Mouse (Mus musculus): ENCODE results near the gene Eed. TPM values are rescaled to one million over a fixed set of nuclear protein-coding genes. Genes with fewer than 3 reads are reported as not detected.

The Eed gene
- polyA plus RNA-seq, 1 experiment from 2014 or later, result 74.3 TPM

DNA sequence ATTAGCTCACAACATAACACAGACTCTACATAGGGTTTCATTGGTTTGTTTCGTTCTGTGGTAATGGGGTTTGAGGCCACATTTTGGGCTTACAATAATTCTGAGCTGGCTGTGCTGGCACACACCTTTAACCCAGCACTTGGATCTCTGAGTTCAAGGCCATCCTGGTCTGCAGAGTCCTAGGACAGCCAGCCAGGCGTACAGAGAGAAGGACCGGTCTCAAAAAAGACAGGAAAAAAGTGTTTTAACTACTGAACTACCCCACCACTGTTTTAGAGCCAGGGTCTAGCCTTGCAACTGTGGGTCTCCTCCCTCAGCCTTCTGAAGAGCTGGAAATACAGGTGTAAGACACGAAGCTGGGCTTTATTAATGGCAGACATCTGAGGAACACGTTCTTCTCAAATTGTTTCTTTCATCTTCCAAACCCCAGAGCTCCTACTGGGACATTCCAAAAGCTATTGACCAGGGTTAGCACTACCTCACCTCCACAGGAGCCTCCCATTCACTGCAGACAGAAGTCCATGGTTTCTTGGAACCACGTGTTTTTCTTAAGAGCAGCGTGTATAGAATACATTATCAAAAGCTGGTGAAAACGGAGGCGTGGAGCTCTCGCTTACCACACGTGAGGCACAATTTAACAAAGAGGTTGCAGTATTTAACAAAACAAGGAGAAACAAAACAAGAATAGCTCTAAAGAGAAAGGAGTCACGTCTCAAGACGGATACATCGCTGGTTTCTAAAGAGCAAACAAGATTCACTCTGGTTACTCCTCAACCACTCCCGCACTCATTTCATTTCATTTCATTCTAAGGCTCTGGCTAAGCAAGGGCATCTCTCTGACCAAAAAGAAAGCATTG is 41.1 kb downstream of the Eed start:
- no peaks in the 10 kb centered on the region for H3K4me1 ChIP-seq (replicated peaks; ENCODE audit: control insufficient read depth, insufficient read depth, low read length)
- H3K4me3 ChIP-seq (ENCODE audit: low read depth, low read length), result peak overlapping the region; percentile 71
- H3K4me2 ChIP-seq (replicated peaks; ENCODE audit: low read depth, low read length), result peak overlapping the region; percentile 60
- DNase-seq (ENCODE audit: low spot score) (peak; percentile 10), ATAC-seq (ENCODE audit: low FRiP score) (no peak)
- 49% methylated on average over 15 of the region's 15 CpGs for WGBS
- H3K36me3 ChIP-seq (ENCODE audit: control insufficient read depth, insufficient read depth, low read length), result 0 out of 2 replicates have a peak, but pooled peaks cover under 1% of the 10 kb centered on the region
- H3K27ac ChIP-seq (ENCODE audit: low read depth, low read length), result no peak overlapping the region
- no peaks in the 10 kb centered on the region for H3K27me3 ChIP-seq (ENCODE audit: control insufficient read depth, insufficient read depth, low read length)
- no peaks in the 10 kb centered on the region for H3K9me3 ChIP-seq (ENCODE audit: control insufficient read depth, low read length)
- peak overlapping the region; percentile 70; the same call in 1 of the 2 replicates for H3K9ac ChIP-seq (ENCODE audit: low read depth, low read length)

DNA sequence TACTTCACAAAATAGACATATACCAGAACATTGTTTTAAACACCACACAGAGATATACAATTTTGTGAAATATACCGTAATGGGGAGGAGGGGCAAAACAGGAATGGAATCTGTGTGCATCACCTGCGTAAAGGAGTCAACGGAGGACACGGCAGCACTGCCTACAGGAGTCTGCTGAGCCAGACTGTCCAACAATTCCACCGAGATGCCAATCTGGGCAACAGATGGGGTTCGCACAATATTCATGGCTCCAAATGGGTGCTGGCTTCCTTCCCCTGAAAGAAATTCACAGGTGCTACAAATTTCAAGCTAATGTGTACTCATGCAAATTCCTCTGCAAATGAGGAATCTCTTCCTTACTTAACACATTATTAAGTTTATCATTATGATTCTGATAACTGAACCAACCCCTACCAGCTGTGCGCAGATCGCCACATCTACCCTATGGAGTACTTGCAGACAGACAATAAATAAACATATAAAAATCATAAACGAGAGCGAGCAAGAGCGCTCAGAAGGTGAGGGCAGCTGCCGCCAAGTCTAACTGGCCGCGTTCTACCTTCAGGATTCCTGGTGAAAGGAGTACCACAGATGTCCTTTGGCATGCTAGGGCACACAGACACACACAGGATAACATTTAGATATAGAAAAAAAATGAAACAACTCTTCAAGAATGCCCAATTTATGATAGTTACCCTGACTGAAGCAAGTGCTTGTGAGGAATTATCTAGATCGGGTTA is 57.2 kb downstream of the Eed start:
- Histone ChIP-seq H3K9ac (ENCODE audit: low read depth, low read length) (no peak overlapping the region), H3K27me3 (ENCODE audit: control insufficient read depth, insufficient read depth, low read length) (no peaks in the 10 kb centered on the region), H3K27ac (ENCODE audit: low read depth, low read length) (no peak overlapping the region), H3K4me1 (replicated peaks; ENCODE audit: control insufficient read depth, insufficient read depth, low read length) (no peaks in the 10 kb centered on the region), H3K4me2 (replicated peaks; ENCODE audit: low read depth, low read length) (no peak overlapping the region), H3K4me3 (ENCODE audit: low read depth, low read length) (no peak overlapping the region), H3K9me3 (ENCODE audit: control insufficient read depth, low read length) (no peaks in the 10 kb centered on the region), H3K36me3 (ENCODE audit: control insufficient read depth, insufficient read depth, low read length) (no peaks in the 10 kb centered on the region)
- DNase-seq (ENCODE audit: low spot score) (no peak), ATAC-seq (ENCODE audit: low FRiP score) (no peak)
- 96% methylated on average over 15 of the region's 15 CpGs for WGBS

DNA sequence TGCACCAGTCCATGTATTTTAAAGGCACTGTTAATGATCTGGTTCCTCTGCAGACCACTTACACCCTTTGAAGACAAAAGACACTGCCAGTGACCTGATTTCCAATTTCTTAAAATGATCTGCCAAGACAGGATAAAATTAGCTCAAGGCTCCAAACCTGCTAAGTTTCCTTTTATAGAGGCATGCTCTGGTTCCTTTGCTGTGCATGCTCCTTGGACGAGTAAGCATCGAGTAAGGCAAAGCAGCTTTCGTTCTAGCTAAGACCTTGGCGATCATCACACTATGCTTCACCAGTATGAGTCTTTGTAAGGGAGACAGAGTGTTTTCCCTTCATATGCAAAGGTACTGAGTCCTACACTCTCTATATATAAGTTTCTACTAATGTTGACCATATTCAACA is 63.0 kb downstream of the Eed start:
- H3K27me3 ChIP-seq (ENCODE audit: control insufficient read depth, insufficient read depth, low read length), result no peaks in the 10 kb centered on the region
- no peak overlapping the region for H3K27ac ChIP-seq (ENCODE audit: low read depth, low read length)
- H3K9ac ChIP-seq (ENCODE audit: low read depth, low read length), result no peak overlapping the region
- 91% methylated on average over 4 of the region's 4 CpGs for WGBS
- H3K4me1 ChIP-seq (replicated peaks; ENCODE audit: control insufficient read depth, insufficient read depth, low read length), result no peaks in the 10 kb centered on the region
- H3K4me3 ChIP-seq (ENCODE audit: low read depth, low read length), result no peak overlapping the region
- H3K36me3 ChIP-seq (ENCODE audit: control insufficient read depth, insufficient read depth, low read length), result 0 out of 2 replicates have a peak, but pooled peaks cover 2% of the 10 kb centered on the region
- ATAC-seq (ENCODE audit: low FRiP score) (no peak), DNase-seq (ENCODE audit: low spot score) (no peak)
- no peaks in the 10 kb centered on the region for H3K9me3 ChIP-seq (ENCODE audit: control insufficient read depth, low read length)
- no peak overlapping the region for H3K4me2 ChIP-seq (replicated peaks; ENCODE audit: low read depth, low read length)

DNA sequence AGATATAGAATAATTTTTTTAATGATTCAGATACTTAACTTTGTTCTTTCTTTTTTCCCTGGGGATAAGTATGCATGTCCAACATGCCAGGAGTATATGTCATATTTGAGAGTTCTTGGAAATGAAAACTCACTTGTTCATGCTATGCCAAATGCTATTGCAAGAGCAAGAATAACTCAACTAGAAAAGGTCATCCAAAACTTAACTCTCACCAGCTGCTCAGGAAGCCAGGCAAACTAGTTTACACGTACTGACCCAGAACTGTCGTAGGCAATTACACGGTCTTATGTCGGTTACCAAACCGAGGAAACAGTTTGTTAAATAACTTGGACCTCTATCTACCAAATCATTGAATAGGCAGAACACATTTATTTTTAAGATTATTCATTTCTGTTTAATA is 64.1 kb downstream of the Eed start:
- no peak overlapping the region for H3K4me2 ChIP-seq (replicated peaks; ENCODE audit: low read depth, low read length)
- whole genome bisulfite sequencing, result 95% methylated on average over 5 of the region's 5 CpGs
- no peaks in the 10 kb centered on the region for H3K9me3 ChIP-seq (ENCODE audit: control insufficient read depth, low read length)
- no peak overlapping the region for H3K9ac ChIP-seq (ENCODE audit: low read depth, low read length)
- no peak overlapping the region for H3K4me3 ChIP-seq (ENCODE audit: low read depth, low read length)
- no peak overlapping the region for H3K27ac ChIP-seq (ENCODE audit: low read depth, low read length)
- no peak for DNase-seq (ENCODE audit: low spot score)
- no peak for ATAC-seq (ENCODE audit: low FRiP score)
- no peaks in the 10 kb centered on the region for H3K4me1 ChIP-seq (replicated peaks; ENCODE audit: control insufficient read depth, insufficient read depth, low read length)
- H3K27me3 ChIP-seq (ENCODE audit: control insufficient read depth, insufficient read depth, low read length), result no peaks in the 10 kb centered on the region
- H3K36me3 ChIP-seq (ENCODE audit: control insufficient read depth, insufficient read depth, low read length), result 0 out of 2 replicates have a peak, but pooled peaks cover 2% of the 10 kb centered on the region

DNA sequence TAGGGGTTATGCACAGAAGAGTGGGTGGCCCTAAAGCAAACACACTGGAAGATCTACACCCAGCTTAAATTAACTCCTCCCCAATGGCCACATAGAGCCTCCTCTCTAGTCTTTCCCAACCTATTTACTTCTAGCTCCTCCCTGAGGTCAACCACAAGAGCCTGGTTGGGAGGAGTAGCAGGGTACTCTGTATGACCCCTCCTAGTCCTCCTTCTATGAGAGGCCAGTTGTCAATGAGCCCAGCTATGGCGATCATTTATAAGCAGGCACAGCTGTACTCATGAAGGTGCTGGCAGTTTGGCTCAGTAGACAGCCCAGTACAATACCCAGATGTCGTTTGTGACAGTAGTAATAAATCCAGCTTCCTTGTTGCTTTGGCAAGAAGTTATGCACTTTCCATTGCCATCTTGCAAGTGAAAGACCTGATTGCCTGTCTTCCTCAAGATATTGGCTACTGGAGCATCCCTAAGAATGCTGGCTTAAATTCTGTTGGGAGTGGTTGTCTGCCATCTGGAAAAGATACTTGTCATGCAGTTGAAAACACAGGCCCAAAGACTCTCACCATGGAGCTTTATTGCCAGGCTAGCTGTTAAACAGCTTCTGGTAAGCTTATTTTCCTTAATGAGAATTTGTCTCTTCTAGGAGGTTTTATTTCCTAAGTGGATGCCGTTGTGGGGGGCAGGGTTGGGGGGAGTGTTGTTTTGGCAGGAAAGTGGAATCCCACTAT is 67.2 kb downstream of the Eed start:
- Histone ChIP-seq H3K27ac (ENCODE audit: low read depth, low read length) (no peak overlapping the region), H3K36me3 (ENCODE audit: control insufficient read depth, insufficient read depth, low read length) (0 out of 2 replicates have a peak, but pooled peaks cover 2% of the 10 kb centered on the region), H3K4me1 (replicated peaks; ENCODE audit: control insufficient read depth, insufficient read depth, low read length) (no peaks in the 10 kb centered on the region), H3K4me3 (ENCODE audit: low read depth, low read length) (no peak overlapping the region), H3K4me2 (replicated peaks; ENCODE audit: low read depth, low read length) (no peak overlapping the region), H3K9ac (ENCODE audit: low read depth, low read length) (no peak overlapping the region), H3K9me3 (ENCODE audit: control insufficient read depth, low read length) (no peaks in the 10 kb centered on the region), H3K27me3 (ENCODE audit: control insufficient read depth, insufficient read depth, low read length) (no peaks in the 10 kb centered on the region)
- ATAC-seq (ENCODE audit: low FRiP score), result no peak; the same call in 1 of the 2 replicates
- WGBS, result 89% methylated on average over 3 of the region's 3 CpGs
- no peak for DNase-seq (ENCODE audit: low spot score)

DNA sequence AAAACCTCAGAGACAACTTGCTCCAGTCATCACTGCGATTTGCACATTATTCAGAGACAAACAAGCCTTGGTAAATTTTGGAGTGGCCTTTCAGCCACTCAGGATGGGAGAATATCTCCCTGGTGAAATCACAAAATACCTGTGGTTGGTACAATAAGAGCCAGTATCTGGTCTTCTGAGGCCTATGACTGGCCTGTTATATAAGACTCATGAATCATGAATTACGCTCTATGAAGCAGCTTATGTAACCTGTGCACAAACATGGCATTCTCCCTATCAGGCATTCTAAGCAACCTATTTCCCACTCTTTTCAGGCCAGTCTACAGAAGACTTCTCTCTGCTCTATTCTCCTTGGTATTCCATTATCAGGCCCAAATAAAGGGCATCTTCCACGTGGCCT is 68.4 kb downstream of the Eed start:
- DNase-seq (ENCODE audit: low spot score) (no peak), ATAC-seq (ENCODE audit: low FRiP score) (no peak)
- H3K27me3 ChIP-seq (ENCODE audit: control insufficient read depth, insufficient read depth, low read length), result no peaks in the 10 kb centered on the region
- no peak overlapping the region for H3K9ac ChIP-seq (ENCODE audit: low read depth, low read length)
- H3K4me2 ChIP-seq (replicated peaks; ENCODE audit: low read depth, low read length), result no peak overlapping the region
- H3K9me3 ChIP-seq (ENCODE audit: control insufficient read depth, low read length), result no peaks in the 10 kb centered on the region
- H3K36me3 ChIP-seq (ENCODE audit: control insufficient read depth, insufficient read depth, low read length), result 0 out of 2 replicates have a peak, but pooled peaks cover 2% of the 10 kb centered on the region
- no peak overlapping the region for H3K4me3 ChIP-seq (ENCODE audit: low read depth, low read length)
- no peaks in the 10 kb centered on the region for H3K4me1 ChIP-seq (replicated peaks; ENCODE audit: control insufficient read depth, insufficient read depth, low read length)
- H3K27ac ChIP-seq (ENCODE audit: low read depth, low read length), result no peak overlapping the region
- WGBS, result 92% methylated on average over 3 of the region's 3 CpGs

DNA sequence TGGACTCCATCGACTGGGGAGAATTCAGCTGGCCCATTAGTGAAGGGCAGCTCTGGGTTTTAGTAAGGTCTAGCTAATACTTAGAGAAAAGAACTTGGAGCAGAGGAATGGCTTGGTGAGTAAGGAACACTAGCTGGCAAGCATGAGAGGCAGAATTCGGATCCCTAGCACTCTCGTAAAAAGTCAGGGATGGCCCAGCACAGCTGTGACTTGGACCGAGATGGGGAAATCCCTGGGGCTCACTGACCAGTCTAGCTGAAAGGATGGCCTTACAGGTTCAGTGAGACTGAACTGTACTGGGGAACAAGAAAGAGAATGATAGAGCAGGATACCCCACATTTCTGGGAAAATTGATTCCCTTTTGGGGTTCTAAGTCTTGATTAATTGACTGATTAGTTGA is 71.1 kb downstream of the Eed start:
- Histone ChIP-seq H3K4me2 (replicated peaks; ENCODE audit: low read depth, low read length) (no peak overlapping the region), H3K9me3 (ENCODE audit: control insufficient read depth, low read length) (no peaks in the 10 kb centered on the region), H3K27me3 (ENCODE audit: control insufficient read depth, insufficient read depth, low read length) (no peaks in the 10 kb centered on the region), H3K4me1 (replicated peaks; ENCODE audit: control insufficient read depth, insufficient read depth, low read length) (no peaks in the 10 kb centered on the region), H3K27ac (ENCODE audit: low read depth, low read length) (no peak overlapping the region), H3K4me3 (ENCODE audit: low read depth, low read length) (no peak overlapping the region), H3K9ac (ENCODE audit: low read depth, low read length) (no peak overlapping the region), H3K36me3 (ENCODE audit: control insufficient read depth, insufficient read depth, low read length) (no peaks in the 10 kb centered on the region)
- no peak for DNase-seq (ENCODE audit: low spot score)
- ATAC-seq (ENCODE audit: low FRiP score), result no peak
- WGBS, result 77% methylated on average over 4 of the region's 4 CpGs

DNA sequence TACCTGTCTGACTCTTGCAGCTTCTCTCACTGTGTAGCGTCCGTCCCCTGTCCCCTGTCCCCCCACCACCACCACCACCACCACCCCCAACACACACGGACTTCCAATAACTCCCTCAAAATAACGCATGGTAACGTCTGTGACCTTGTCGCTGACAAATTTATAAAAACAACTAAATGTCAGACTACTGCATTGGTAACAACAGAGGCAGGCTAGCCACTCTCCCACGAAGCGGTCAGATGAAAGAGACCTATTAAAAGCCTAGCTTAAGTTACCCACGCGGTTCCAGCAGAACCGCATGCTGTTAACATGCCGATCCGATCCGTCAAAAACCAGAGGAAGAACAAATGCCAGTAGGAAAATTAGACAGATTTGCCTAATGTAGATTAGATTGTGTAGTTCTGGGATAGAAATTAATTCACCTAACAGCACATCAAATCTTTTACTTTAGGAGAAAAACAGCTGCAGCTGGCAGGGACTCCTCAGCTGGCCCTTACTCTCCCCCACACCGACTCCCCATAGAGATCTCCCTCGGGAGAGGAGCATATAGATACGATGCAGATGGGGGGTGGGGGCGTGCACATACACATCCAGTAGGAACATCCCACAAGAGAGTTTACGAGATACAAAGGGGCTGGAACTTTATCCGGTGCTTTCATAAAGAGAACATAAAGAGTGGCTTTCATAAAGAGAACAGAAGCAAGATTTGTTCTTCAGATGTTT is 71.7 kb downstream of the Eed start:
- WGBS, result 78% methylated on average over 20 of the region's 20 CpGs
- H3K27ac ChIP-seq (ENCODE audit: low read depth, low read length), result no peak overlapping the region
- H3K4me1 ChIP-seq (replicated peaks; ENCODE audit: control insufficient read depth, insufficient read depth, low read length), result no peaks in the 10 kb centered on the region
- H3K36me3 ChIP-seq (ENCODE audit: control insufficient read depth, insufficient read depth, low read length), result no peaks in the 10 kb centered on the region
- ATAC-seq (ENCODE audit: low FRiP score) (no peak), DNase-seq (ENCODE audit: low spot score) (no peak)
- H3K27me3 ChIP-seq (ENCODE audit: control insufficient read depth, insufficient read depth, low read length), result no peaks in the 10 kb centered on the region
- no peaks in the 10 kb centered on the region for H3K9me3 ChIP-seq (ENCODE audit: control insufficient read depth, low read length)
- H3K4me2 ChIP-seq (replicated peaks; ENCODE audit: low read depth, low read length), result no peak overlapping the region
- no peak overlapping the region for H3K9ac ChIP-seq (ENCODE audit: low read depth, low read length)
- H3K4me3 ChIP-seq (ENCODE audit: low read depth, low read length), result no peak overlapping the region
